Mouse (Mus musculus) intestine, postnatal 0 days (tissue): ENCODE measurements around the gene Gng8. TPM values are rescaled to one million over a fixed set of nuclear protein-coding genes. Genes with fewer than 3 reads are reported as not detected.

Source experiments
- ATAC-seq: fragments of 200-750 bp; cut with Nextera tagmentation; 2 replicates; pipeline ENCODE4 v1.8.0; 2017; ENCODE audit warnings: mild to moderate bottlenecking, moderate TSS enrichment, moderate library complexity
- H3K27ac ChIP-seq: fragments of 300-500 bp; sonication (generic); 2 replicates; pipeline ENCODE4 v1.5.1; 2014; ENCODE audit warnings: mild to moderate bottlenecking, low read depth, low read length, moderate library complexity
- H3K27me3 ChIP-seq: fragments of 300-500 bp; sonication (generic); replicated peaks from 2 replicates; pipeline ENCODE4 v1.6.1; 2014; ENCODE audit warnings: low read length, mixed read lengths; ENCODE audit not compliant: control insufficient read depth, insufficient read depth
- H3K36me3 ChIP-seq: fragments of 300-500 bp; sonication (generic); 2 replicates; pipeline ENCODE4 v1.6.1; 2014; ENCODE audit warnings: mild to moderate bottlenecking, moderate library complexity; ENCODE audit not compliant: control insufficient read depth, insufficient read depth
- H3K4me1 ChIP-seq: fragments of 300-500 bp; sonication (generic); replicated peaks from 2 replicates; pipeline ENCODE4 v1.6.1; 2014; ENCODE audit warnings: antibody characterized with exemption, low read length, mixed read lengths; ENCODE audit not compliant: control insufficient read depth, insufficient read depth
- H3K4me2 ChIP-seq: fragments of 300-500 bp; sonication (generic); replicated peaks from 2 replicates; pipeline ENCODE4 v1.6.1; 2014; ENCODE audit warnings: low read depth, mild to moderate bottlenecking, moderate library complexity
- H3K4me3 ChIP-seq: fragments of 300-500 bp; sonication (generic); 2 replicates; pipeline ENCODE4 v1.5.1; 2014; ENCODE audit warnings: low read depth, low read length
- H3K9ac ChIP-seq: fragments of 300-500 bp; sonication (generic); 2 replicates; pipeline ENCODE4 v1.6.1; 2014; ENCODE audit warnings: mild to moderate bottlenecking, low read depth, low read length
- H3K9me3 ChIP-seq: fragments of 300-500 bp; sonication (generic); 2 replicates; pipeline ENCODE4 v1.6.1; 2016; ENCODE audit warnings: mixed run types; ENCODE audit not compliant: control insufficient read depth
- CTCF ChIP-seq: sonication (generic); IDR thresholded peaks from 2 replicates; pipeline ENCODE4 v1.5.1; 2016; ENCODE audit warnings: low read depth, mild to moderate bottlenecking, control low read depth, antibody characterized with exemption, moderate library complexity
- WGBS: fragments of 180-500 bp; shearing (Covaris S2); extraction: QIAGEN DNeasy Blood & Tissue Kit; methylation state at CpG from one replicate; pipeline ENCODE4 v1.1.7; 2014; 5-methylcytosine and 5-hydroxymethylcytosine counted together
- polyA plus RNA-seq: library from polyadenylated mRNA; unstranded; fragments of >200 nt; fragmentation: Nextera tagmentation; extraction: Ambion mirVana; gene quantifications from 2 replicates; pipeline ENCODE4 v1.2.1, GENCODE M21; 2015

Gng8 gene
- polyA plus RNA-seq, 1 experiment from 2014 or later = 4.7 TPM

DNA sequence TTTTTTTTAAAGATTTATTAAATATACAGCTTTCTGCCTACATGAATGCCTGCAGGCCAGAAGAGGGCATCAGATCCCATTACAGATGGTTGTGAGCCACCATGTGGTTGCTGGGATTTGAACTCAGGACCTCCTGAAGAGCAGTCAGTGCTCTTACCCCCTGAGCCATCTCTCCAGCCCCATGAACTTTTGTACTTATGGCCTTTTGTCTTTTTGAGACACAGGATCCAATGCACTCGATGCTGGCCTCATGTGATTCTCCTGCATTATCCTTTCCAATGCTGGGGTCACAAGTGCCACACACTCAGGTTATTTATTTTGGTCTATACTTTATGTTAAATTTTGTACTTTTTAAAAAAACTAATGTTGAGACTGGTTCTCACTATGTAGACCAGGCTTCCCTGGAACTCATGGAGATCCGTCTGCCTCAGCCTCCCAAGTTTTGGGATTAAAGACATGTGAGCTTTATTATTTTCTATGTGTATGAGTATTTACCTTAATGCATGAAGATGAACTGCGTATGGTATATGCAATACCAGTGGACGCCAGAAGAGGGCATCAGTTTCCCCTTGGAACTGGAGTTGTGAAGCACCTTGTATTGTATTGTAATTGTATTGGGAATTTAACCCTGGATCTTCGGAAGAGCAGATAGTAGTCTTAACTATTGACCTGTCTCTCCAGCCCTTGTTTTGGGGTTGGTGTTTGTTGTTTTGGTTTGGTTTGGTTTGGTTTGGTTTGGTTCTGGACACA lies 31.5 kb upstream of the Gng8 start:
- Histone ChIP-seq H3K27ac (no peak overlapping the region), H3K4me2 (no peak overlapping the region), H3K4me3 (no peak overlapping the region), H3K9ac (no peak overlapping the region), H3K27me3 (no peaks in the 10 kb centered on the region), H3K9me3 (no peaks in the 10 kb centered on the region), H3K4me1 (no peaks in the 10 kb centered on the region), H3K36me3 (peaks cover 72% of the 10 kb centered on the region)
- 35% methylated on average over 5 of the region's 5 CpGs for whole genome bisulfite sequencing
- peak; percentile 80 for TF ChIP-seq CTCF
- no peak for ATAC-seq

DNA sequence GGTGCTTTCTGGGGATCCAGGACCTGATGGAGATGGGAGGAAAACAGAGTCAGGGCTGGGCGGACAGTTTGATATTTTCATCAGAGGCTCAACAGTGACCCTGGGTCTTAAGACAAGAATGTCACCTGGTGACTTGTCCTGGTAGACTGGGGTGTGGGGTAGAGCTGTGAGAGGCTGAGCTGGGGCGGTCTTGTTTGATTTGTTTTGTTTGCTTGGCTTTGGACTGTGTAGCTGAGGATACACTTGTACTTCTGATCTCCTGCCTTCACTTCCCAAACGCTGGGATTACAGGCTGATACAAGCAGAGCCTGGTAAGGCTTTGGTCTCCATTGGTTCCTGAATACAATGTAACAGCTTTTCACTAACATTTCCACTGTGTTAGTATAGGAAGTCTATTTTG lies 24.1 kb upstream of the Gng8 start:
- TF ChIP-seq CTCF = no peak
- Histone ChIP-seq H3K9me3 (no peaks in the 10 kb centered on the region), H3K4me1 (no peaks in the 10 kb centered on the region), H3K4me3 (no peak overlapping the region), H3K36me3 (peaks cover 55% of the 10 kb centered on the region), H3K4me2 (no peak overlapping the region), H3K27me3 (no peaks in the 10 kb centered on the region), H3K27ac (no peak overlapping the region), H3K9ac (no peak overlapping the region)
- 64% methylated on average over 3 of the region's 3 CpGs for WGBS
- no peak for ATAC-seq

DNA sequence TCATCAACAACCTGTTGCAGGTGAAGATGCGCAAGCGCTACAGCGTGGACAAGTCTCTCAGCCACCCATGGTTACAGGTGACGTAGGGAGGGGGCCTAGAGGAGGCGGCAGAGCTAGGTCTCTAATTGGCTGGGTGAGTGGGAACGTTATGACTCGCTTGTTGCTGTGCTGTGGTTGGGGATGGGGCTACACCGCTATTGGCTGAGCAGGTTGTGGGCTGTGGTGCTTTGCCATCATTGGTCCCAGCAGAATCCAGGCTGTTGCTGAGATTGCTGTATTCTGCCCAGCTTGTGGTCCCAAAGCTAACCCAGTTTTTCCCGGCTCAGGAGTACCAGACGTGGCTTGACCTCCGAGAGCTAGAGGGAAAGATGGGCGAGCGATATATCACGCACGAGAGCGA lies 22.1 kb upstream of the Gng8 start:
- Histone ChIP-seq H3K27me3 (no peaks in the 10 kb centered on the region), H3K27ac (no peak overlapping the region), H3K4me3 (no peak overlapping the region), H3K36me3 (peaks cover 38% of the 10 kb centered on the region; the same call in 1 of the 2 replicates), H3K4me1 (no peaks in the 10 kb centered on the region), H3K9me3 (no peaks in the 10 kb centered on the region), H3K9ac (no peak overlapping the region), H3K4me2 (no peak overlapping the region)
- TF ChIP-seq CTCF = no peak
- peak; percentile 33; the same call in 1 of the 2 replicates for ATAC-seq
- 44% methylated on average over 16 of the region's 16 CpGs for WGBS

DNA sequence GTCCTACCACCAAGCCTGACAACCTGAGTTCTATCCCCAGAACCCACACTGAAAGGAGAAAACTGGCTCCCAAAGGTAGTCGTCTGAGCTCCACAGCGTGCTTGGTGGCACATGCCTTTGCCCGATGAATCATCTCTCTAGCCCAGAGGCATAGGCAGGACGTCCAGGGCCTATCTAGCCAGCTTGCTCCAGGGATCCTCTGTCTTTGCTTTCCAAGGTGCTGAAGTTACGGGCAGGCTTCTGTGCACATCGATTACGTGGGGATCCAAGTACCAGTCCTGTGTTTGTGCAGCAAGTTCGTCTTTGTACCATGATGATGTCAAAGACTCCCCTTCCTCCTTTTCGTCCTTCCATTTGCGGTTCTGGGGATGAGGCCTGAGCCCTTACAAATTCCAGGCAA lies 20.0 kb upstream of the Gng8 start:
- TF ChIP-seq CTCF = no peak
- Histone ChIP-seq H3K9ac (no peak overlapping the region), H3K27ac (no peak overlapping the region), H3K27me3 (no peaks in the 10 kb centered on the region), H3K9me3 (no peaks in the 10 kb centered on the region), H3K4me3 (no peak overlapping the region), H3K36me3 (peaks cover 22% of the 10 kb centered on the region; the same call in 1 of the 2 replicates), H3K4me1 (no peaks in the 10 kb centered on the region), H3K4me2 (no peak overlapping the region)
- no peak for ATAC-seq
- WGBS = 79% methylated on average over 10 of the region's 10 CpGs

DNA sequence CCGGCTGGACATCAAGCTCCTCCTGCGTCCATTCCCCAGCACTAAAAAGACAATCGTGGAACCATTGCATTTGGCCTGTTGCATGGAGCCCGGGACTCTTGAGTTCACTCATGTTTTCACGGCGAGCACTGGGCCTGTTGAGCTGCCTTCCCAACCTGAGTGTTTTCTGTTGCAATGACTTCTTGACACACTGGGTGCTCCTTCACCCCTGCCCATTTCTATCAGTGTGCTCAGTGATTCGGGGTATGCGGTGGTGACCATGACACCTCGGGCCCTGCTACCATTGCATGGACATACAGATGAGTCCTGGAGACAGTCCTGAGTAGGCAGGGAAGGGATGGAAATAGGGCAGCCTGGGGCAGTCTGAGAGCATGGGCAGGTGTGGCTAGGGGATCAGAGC lies 19.1 kb upstream of the Gng8 start:
- Histone ChIP-seq H3K36me3 (peaks cover 22% of the 10 kb centered on the region; the same call in 1 of the 2 replicates), H3K4me3 (no peak overlapping the region), H3K27ac (no peak overlapping the region), H3K4me2 (no peak overlapping the region), H3K9ac (no peak overlapping the region), H3K27me3 (no peaks in the 10 kb centered on the region), H3K9me3 (no peaks in the 10 kb centered on the region), H3K4me1 (no peaks in the 10 kb centered on the region)
- TF ChIP-seq CTCF = no peak
- 90% methylated on average over 9 of the region's 9 CpGs for WGBS
- ATAC-seq = no peak

DNA sequence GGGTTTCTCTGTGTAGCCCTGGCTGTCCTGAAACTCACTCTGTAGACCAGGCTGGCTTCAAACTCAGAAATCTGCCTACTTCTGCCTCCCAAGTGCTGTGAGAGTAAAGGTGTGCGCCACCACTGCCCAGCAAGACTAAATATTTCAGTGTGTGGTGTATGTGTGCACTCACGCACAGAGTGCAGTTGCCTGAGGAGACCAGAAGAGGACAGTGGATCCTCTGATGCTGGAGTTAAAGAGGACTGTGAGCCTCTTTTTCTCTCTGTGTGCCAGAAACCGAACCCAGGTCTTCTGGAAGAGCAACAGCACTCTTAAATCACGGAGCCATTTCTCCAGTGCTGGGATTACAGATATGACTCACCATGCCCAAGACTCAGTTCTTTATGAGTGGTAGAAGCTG lies 18.2 kb upstream of the Gng8 start:
- H3K4me1 ChIP-seq = no peaks in the 10 kb centered on the region
- 90% methylated on average over 4 of the region's 4 CpGs for WGBS
- H3K36me3 ChIP-seq = peaks cover 17% of the 10 kb centered on the region; the same call in 1 of the 2 replicates
- no peak overlapping the region for H3K4me3 ChIP-seq
- H3K9me3 ChIP-seq = no peaks in the 10 kb centered on the region
- TF ChIP-seq CTCF = no peak
- no peak overlapping the region for H3K4me2 ChIP-seq
- H3K27ac ChIP-seq = no peak overlapping the region
- no peak overlapping the region for H3K9ac ChIP-seq
- no peaks in the 10 kb centered on the region for H3K27me3 ChIP-seq
- ATAC-seq = no peak
